Mouse (Mus musculus) G1E (cell line): ENCODE measurements around the gene Ipo7.

Experiments
- CTCF ChIP-seq: IDR thresholded peaks from 2 replicates; pipeline ENCODE4 v1.5.1; 2012; ENCODE audit warnings: low read depth, low read length, inconsistent platforms, mixed read lengths
- GATA1 ChIP-seq: IDR thresholded peaks from 2 replicates; pipeline ENCODE4 v1.6.1; 2012; ENCODE audit warnings: borderline replicate concordance, low read length, inconsistent platforms, mixed read lengths
- GATA2 ChIP-seq: IDR thresholded peaks from 2 replicates; pipeline ENCODE4 v1.6.1; 2012; ENCODE audit warnings: low read depth, low read length, inconsistent platforms, borderline replicate concordance
- POLR2AphosphoS5 ChIP-seq: IDR thresholded peaks from 2 replicates; pipeline ENCODE4 v1.6.1; 2012; ENCODE audit warnings: low read depth, low read length, inconsistent platforms; ENCODE audit not compliant: insufficient replicate concordance
- TAL1 ChIP-seq: conservative IDR thresholded peaks from 2 replicates; pipeline ENCODE4 v1.6.1; 2012; ENCODE audit warnings: low read depth, low read length, inconsistent platforms, mixed read lengths

- no peak for TF ChIP-seq CTCF
- TF ChIP-seq GATA1: no peak
- TF ChIP-seq POLR2AphosphoS5: no peak
- no peak for TF ChIP-seq TAL1
- no peak for TF ChIP-seq GATA2
Measured at GRCm38 (mm10) chr7:110101266-110101665, 83.2 kb downstream of the Ipo7 start.
